In the genomic region with DNA sequence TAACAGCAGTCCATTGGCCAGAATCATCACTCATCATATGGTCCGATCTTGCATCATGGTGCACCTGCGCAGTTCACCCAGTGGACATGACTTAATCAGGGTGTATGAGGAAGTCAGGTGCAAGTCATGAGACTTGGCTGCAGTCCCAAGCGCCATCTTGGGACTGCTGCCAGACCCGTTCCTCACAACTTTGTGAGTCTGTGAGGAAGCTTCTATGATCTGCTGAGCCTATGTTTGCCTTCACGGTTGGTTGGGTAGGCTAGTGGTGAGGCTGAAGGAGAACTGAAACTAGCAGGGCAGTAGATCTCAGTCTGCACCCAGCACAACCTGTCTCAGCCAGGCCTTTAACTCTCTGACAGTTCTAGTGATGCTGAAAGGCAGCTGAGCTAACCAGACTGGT, we compare ENCODE assay signal across 31 mouse cellular contexts.
A peak's percentile ranks its signal among the peaks of the same experiment; 100 is the strongest.
DNase-seq lines count a peak whose midpoint lies in the region; ATAC-seq and TF ChIP-seq lines count a peak whose summit lies in the region.
"Had no signal": no experiment of that assay in that cellular context is flagged by ENCODE, and none has a peak within 500 bp of the region (broad histone marks: within the 10 kb centered on the region; RNA-seq: fewer than 3 reads in every experiment).

No protein-coding gene starts in this region.

- no peaks in the 10 kb centered on the region for H3K36me3 ChIP-seq in spleen, adult 2 months (ENCODE audit: control insufficient read depth, insufficient read depth, low read length)
- H3K36me3 ChIP-seq: embryonic facial prominence, embryonic 13.5 days; forebrain, embryonic 10.5 days; forebrain, embryonic 15.5 days; G1E; heart, embryonic 15.5 days; intestine, embryonic 15.5 days; limb, embryonic 12.5 days; liver, embryonic 15.5 days; lung, embryonic 15.5 days; midbrain, embryonic 12.5 days had no signal

- no peak for TF ChIP-seq CTCF in spleen, adult 2 months (IDR thresholded peaks at IDR 0.05; ENCODE audit: extremely low read depth, insufficient read depth, insufficient read length, insufficient replicate concordance)

- H3K4me3 ChIP-seq in spleen, adult 2 months (ENCODE audit: extremely low read depth, insufficient read depth, insufficient read length), result no peak overlapping the region
- H3K4me3 ChIP-seq: embryonic facial prominence, embryonic 13.5 days; forebrain, embryonic 10.5 days; forebrain, embryonic 15.5 days; heart, embryonic 15.5 days; intestine, embryonic 15.5 days; left cerebral cortex, adult 2 months; limb, embryonic 12.5 days; liver, embryonic 15.5 days; lung, embryonic 15.5 days; megakaryocyte, embryonic 14.5 days; midbrain, embryonic 12.5 days had no signal

- peak; percentile 74 for ATAC-seq in common myeloid progenitor, adult 5-6 weeks (replicated peaks; ENCODE audit: low read depth, poor library complexity, severe bottlenecking)
- ATAC-seq: forebrain, embryonic 15.5 days; hindbrain, postnatal 0 days; intestine, embryonic 15.5 days had no signal

- TF ChIP-seq POLR2A in spleen, adult 2 months (IDR thresholded peaks at IDR 0.05; ENCODE audit: low read depth, low read length), result no peak

- DNase-seq in spleen, adult 18-20 months, result peak; percentile 20 to 45
- DNase-seq in spleen, postnatal 14 days (ENCODE audit: low spot score in 2 of 2), result no peak
- peak; percentile 32 to 76 for DNase-seq in spleen, adult 2 months (ENCODE audit: low read depth in 1 of 2, low spot score in 2 of 2)
- DNase-seq in kidney, adult 18-20 months, result no peak
- no peak for DNase-seq in lung, adult 18-20 months
- no peak for DNase-seq in thymus, adult 18-20 months
- DNase-seq: adrenal gland, postnatal 14 days; cerebellum, adult 11-12 months; cerebellum, adult 9-11 months; gastrocnemius, postnatal 25 days; heart, adult 18-20 months; kidney, adult 8-10 months; right cerebral cortex, postnatal 25 days; thymus, adult 2 months; thymus, postnatal 36 days had no signal

- H3K27me3 ChIP-seq in spleen, adult 2 months (ENCODE audit: control insufficient read depth, insufficient read depth, low read length), result no peaks in the 10 kb centered on the region
- H3K27me3 ChIP-seq: embryonic facial prominence, embryonic 13.5 days; forebrain, embryonic 15.5 days; heart, embryonic 15.5 days; intestine, embryonic 15.5 days; limb, embryonic 12.5 days; liver, embryonic 15.5 days; lung, embryonic 15.5 days; megakaryocyte, embryonic 14.5 days; midbrain, embryonic 12.5 days had no signal

- no peaks in the 10 kb centered on the region for H3K4me1 ChIP-seq in spleen, adult 2 months (ENCODE audit: control insufficient read depth, insufficient read depth, insufficient read length)
- H3K4me1 ChIP-seq: embryonic facial prominence, embryonic 13.5 days; forebrain, embryonic 10.5 days; forebrain, embryonic 15.5 days; intestine, embryonic 15.5 days; limb, embryonic 12.5 days; liver, embryonic 15.5 days; lung, embryonic 15.5 days; megakaryocyte, embryonic 14.5 days; midbrain, embryonic 12.5 days had no signal

- H3K27ac ChIP-seq in spleen, adult 2 months (ENCODE audit: insufficient read depth, low read length), result no peak overlapping the region
- H3K27ac ChIP-seq: embryonic facial prominence, embryonic 13.5 days; forebrain, embryonic 10.5 days; forebrain, embryonic 15.5 days; heart, embryonic 15.5 days; hindbrain, postnatal 0 days; intestine, embryonic 15.5 days; kidney, postnatal 0 days; left cerebral cortex, adult 2 months; limb, embryonic 12.5 days; liver, embryonic 15.5 days; lung, embryonic 15.5 days; midbrain, embryonic 12.5 days; stomach, postnatal 0 days had no signal

- WGBS in spleen, adult 2 months, result 58% methylated on average over 5 of the region's 5 CpGs

Comparison
In these comparisons a context has a peak if more than half of its experiments do, and no peak if none do; other contexts are left out.
1. DNase-seq: peak in spleen, adult 18-20 months (2 of 2) and spleen, adult 2 months (2 of 2); none in spleen, postnatal 14 days (0 of 2), kidney, adult 18-20 months (single experiment), lung, adult 18-20 months (0 of 2) and thymus, adult 18-20 months (0 of 2).